Mouse (Mus musculus) CD4-positive, CD25-positive, alpha-beta regulatory T cell, adult 2 months (primary cell): ENCODE data around the gene Rph3al.
A peak's percentile ranks its signal among the peaks of the same experiment; 100 is the strongest.

Experiments used
- DNase-seq: peaks from one replicate; pipeline ENCODE4 v3.0.0-alpha.2; 2012; ENCODE audit warnings: low read depth, low spot score

The Rph3al gene

DNA sequence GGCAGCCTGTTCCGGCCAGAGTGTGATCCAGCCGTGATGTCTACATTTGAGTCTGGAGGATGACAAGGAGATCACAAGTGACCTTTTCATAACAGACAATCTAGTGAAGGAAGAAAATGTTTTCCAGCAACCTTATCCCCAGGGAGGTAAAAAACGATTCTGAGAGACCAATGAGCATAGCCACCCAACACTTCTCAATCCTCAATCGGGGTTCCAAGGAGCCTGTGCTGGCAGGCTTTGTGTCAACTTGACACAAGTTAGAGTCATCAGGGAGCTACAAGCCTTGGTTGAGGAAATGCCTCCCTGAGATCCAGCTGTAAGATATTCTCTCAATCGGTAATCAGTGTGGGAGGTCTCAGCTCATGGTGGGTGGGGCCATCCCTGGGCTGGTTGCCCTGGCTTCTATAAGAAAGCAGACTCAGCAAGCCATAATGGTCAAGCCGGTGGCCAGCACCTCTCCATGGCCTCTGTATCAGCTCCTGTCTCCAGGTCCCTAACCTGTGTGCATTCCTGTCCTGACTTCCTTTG, at the start of gene Rph3al:
Gene Rph3al (minus strand): TSS at position 51 of the 528 bp plus-strand sequence.
- DNase-seq: no peak

GRCm38 (mm10) chr11:75985948-75986347, 47.7 kb upstream of the Rph3al start:
- no peak for DNase-seq

GRCm38 (mm10) chr11:75984581-75984980, 46.4 kb upstream of the Rph3al start:
- no peak for DNase-seq

DNA sequence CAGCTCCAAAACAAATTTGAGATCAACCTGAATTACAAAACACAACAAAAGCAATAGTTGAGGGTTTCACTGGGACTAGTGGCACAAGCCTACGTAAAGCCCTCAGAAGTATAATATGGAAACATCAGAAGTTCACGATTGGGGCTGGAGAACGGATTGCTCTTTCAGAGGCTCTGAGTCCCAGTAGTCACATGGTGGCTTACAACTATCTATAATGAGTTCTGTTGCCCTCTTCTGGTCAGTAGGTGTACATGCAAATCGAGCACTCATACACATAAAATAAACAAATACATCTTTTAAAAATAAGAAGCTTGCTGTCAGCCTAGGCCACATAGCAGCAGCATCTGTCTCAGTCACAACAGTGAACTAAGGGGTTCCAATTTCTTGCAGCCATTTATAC, 45.0 kb upstream of the Rph3al start:
- DNase-seq: peak; percentile 63

DNA sequence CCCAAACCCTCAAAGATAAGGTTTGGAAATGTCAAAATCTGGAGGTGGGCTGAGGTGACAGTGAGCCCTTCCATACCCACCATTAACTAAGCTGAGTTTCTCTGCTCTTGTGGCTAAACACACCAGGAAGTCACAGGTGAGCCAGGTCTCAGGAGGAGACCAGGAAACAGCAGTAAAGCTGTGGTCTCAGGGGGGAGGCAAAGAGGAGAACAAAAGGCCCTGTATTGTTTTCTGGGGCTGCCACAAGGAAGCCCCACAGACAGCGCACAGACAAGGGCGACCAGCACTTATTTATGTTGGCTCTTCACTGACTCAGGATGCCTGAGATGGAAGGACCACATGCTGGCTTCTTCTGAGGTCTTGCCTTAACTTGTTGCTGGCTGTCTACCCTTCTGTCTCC, 42.2 kb upstream of the Rph3al start:
- peak; percentile 28 for DNase-seq

- peak; percentile 62 for DNase-seq
These were observed 39.8 kb upstream of the Rph3al start for GRCm38 (mm10) chr11:75978051-75978450.

DNA sequence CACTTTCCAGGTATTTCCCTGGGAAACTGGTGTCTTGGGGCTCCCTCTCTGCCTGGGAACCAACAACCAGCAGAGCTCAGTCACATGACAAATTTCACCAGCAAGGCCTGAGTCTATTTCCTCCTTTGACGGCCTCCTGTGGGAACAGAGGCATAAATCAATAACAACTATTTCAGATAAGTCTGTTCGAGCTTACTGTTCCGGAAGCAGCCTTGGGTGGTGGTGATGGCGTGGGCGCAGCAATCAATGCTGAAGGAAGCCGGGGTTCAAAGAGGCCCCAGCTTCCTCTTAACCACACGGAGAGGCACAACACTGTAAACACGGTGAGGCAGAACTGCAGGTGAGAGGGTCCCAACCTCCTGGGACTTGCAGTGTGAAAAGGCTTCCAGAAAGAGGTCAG, 38.5 kb upstream of the Rph3al start:
- DNase-seq: peak; percentile 90

- peak; percentile 54 for DNase-seq
These were observed 35.8 kb upstream of the Rph3al start for GRCm38 (mm10) chr11:75973988-75974387.

DNA sequence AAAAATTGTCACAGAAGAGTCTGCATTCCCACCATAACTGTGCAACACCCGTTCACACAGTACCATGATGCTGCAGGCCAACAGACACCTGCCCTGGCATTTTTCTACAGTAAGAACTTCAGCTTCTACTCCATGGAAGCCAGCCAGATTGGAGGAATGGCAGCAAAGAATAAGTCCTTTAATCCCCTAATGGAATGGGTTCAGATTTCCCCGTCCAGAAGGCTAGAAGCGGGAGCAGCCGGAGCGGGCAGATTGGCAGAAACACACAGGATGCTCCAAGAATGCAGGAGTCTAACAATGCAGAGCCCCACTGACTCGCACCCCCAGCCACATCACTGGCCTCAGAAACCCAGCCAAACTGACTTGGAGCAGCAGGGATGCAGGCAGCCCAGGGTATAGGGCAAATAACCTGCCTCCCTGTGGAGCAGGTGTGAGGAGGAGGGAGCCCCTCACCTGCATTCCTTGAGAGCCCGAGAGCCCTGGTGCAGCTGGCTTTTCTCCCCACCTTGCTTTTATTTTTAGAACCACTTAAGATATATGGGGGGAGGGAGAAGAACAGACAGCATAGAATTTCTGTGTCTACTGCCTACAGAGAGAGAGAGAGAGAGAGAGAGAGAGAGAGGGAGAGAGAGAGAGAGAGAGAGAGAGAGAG, 34.8 kb upstream of the Rph3al start:
- no peak for DNase-seq

DNA sequence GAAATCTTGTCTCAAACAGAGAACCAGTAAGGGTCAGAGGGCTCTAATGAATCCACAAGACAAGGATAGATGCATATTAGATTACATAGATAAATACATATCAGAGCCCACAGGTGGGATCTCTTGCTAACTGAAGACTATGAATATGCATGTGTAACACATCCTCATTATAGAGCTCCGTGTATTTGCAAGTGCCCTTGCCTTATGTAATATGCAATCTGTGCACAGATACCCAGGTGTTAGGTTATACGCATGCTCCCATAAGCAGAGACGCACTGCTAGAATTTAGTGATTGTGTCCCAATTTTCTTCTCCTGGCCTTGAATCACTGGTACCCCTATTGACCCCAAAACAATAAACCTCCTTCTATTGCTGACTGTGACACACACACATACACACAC, 34.0 kb upstream of the Rph3al start:
- DNase-seq: no peak

- DNase-seq: peak; percentile 55
These were observed 32.4 kb upstream of the Rph3al start for GRCm38 (mm10) chr11:75970629-75971028.

- DNase-seq: no peak
These were observed 30.5 kb upstream of the Rph3al start for GRCm38 (mm10) chr11:75968761-75969160.

DNA sequence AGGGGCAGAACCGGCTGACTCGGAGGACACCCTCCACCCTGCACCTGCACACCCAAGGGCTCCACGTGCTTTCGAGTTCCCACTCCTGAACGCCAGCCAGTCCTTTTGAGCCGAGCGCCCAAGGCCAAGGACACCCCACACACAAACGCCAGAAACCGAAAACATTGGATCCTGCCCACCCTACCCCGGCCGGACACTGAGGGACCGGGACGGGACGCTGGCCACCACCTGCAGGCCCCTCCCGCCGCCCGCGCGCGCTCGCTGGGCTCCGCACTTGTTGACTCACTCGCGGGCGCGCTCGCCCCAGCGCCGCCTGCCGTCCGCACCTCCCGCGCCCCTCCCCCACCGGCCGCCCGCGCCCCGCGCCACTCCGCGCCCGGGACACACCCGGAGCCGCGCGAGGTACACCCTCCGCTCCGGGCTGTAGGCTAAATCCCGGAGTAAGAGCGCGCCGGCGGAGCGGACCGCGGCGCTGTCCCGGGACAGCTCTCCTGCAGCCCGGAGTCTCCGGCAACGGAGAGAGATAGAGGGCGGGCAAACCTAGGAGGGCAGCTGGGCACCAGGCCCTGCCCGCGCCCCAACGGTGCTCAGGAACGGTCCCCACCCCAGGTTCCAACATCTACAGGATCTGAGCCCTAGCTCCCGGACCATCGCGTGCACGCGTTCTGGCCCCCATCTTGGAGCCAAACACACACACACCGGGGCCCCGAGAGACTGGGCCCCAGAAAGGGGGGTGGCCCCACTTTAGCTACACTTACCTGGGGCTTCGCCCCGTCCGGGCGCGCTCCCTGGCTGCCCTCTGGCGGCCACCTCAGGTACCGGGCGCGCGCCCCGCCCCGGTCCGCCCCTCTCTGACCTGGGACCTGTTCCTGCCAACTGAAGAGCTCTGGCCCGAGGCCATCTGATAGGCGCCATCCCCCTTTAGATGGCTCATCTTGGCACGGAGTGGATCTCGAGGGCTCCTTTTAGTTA, 28.5 kb upstream of the Rph3al start:
- peak; percentile 91 for DNase-seq

GRCm38 (mm10) chr11:75965674-75966400, 27.6 kb upstream of the Rph3al start:
- peak; percentile 26 for DNase-seq

GRCm38 (mm10) chr11:75964476-75964730, 26.2 kb upstream of the Rph3al start:
- no peak for DNase-seq

- no peak for DNase-seq
These were observed 25.7 kb upstream of the Rph3al start for GRCm38 (mm10) chr11:75963730-75964475.

GRCm38 (mm10) chr11:75961782-75962181, 23.6 kb upstream of the Rph3al start:
- peak; percentile 39 for DNase-seq

GRCm38 (mm10) chr11:75957124-75957832, 19.0 kb upstream of the Rph3al start:
- DNase-seq: no peak

DNA sequence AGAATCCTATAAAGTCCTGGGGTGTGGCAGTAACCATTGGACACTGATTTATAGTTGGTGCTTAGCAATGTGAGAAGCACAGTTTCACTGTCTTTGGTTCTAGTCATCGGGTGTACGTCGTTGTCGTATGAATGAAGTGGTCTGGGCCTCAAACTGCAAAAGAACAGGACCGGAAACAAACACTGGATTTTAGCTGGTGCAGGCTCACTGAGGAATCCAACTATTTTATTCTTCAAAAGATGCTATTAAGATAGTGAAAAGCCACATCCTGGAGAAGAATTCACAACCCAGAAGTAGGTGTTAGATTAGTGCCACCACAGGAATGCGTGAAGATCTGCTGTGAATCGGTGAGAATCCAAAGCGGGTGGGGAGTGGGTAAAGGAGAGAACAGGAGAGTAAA, 18.4 kb upstream of the Rph3al start:
- no peak for DNase-seq

- DNase-seq: no peak
These were observed 16.7 kb upstream of the Rph3al start for GRCm38 (mm10) chr11:75954896-75955295.

- no peak for DNase-seq
These were observed 13.7 kb upstream of the Rph3al start for GRCm38 (mm10) chr11:75951895-75952294.
